ENCODE assay signal across 1 mouse cellular context in the genomic region with DNA sequence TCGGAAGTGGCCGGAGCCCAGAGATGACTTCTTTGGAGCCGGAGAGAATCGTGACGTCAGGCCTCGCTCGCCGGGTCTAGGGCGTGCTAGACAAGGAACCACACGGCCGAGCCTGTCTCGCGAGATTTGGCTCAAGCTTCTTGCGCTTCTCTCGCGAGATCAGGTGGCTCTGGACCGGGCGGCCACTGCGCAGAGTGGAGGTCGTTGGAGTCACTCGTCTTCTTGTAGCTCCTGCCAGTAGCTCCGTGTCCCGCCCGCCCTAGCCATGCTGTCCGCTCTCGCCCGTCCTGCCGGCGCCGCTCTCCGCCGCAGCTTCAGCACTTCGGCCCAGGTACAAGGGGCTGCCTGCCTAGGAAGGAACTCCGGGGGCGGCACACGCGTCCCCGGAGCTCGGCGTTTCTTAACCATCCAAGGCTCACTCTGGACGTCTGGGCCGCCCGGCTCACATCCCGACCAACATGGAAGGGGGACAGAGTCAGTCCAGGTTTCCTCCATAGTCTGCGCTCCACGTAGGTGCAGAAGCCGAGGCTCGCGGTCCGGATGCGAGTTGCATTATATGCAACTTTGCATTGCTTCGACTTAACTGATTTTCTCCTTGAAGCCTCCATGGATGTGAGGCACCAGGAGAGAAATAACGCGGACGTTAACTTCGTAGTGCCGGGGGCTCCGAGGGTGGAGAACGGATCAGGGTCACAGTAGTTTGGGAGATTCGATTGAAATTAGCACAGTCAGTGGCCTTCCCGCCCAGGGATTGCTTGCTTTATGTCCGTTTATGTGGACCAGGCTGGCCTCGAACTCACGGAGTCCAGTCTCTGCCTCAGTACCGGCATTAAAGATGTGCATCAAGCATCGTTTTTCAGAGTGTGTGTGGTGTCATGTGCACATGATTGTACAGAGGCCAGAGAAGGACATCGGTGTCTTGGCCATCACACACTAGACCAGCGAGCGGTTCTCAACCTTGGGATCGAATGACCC.
TF ChIP-seq lines count a peak whose summit lies in the region.

A gene (plus strand): TSS at position 10 of the 975 bp plus-strand sequence.

TF ChIP-seq in CH12.LX, 34 proteins besides CTCF, POLR2A, EP300 and RAD21 (continued from another document):
- TF ChIP-seq MXI1 (IDR thresholded peaks at IDR 0.05; ENCODE audit: low read depth, low read length), result peak; percentile 86
- peak; percentile 95 for TF ChIP-seq POLR2AphosphoS2 (IDR thresholded peaks at IDR 0.05; ENCODE audit: low read depth, low read length)
- no peak for TF ChIP-seq RCOR1 (conservative IDR thresholded peaks at IDR 0.05; ENCODE audit: low read depth, low read length)
- TF ChIP-seq SIN3A (IDR thresholded peaks at IDR 0.05; ENCODE audit: low read length), result peak; percentile 93
- TF ChIP-seq ZMIZ1 (IDR thresholded peaks at IDR 0.05; ENCODE audit: low read depth, low read length), result peak; percentile 97
- peak; percentile 98 for TF ChIP-seq NELFE (IDR thresholded peaks at IDR 0.05; ENCODE audit: low read depth, low read length)
- peak; percentile 93 for TF ChIP-seq TBP (conservative IDR thresholded peaks at IDR 0.05; ENCODE audit: low read depth, low read length)
